Mouse (Mus musculus): ENCODE results near the gene Ick. TPM values are rescaled to one million over a fixed set of nuclear protein-coding genes. Genes with fewer than 3 reads are reported as not detected.
A peak's percentile ranks its signal among the peaks of the same experiment; 100 is the strongest.

The Ick gene
- polyA plus RNA-seq, 1 experiment from 2014 or later: 15.8 TPM

GRCm38 (mm10) chr9:78212341-78213049 is 103.5 kb downstream of the Ick start:
- Histone ChIP-seq H3K4me1 (replicated peaks) (peaks cover 26% of the 10 kb centered on the region), H3K27me3 (replicated peaks) (no peaks in the 10 kb centered on the region), H3K9me3 (replicated peaks) (no peaks in the 10 kb centered on the region), H3K27ac (ENCODE audit: poor library complexity, severe bottlenecking) (peak overlapping the region; percentile 84), H3K36me3 (peaks cover 18% of the 10 kb centered on the region; the same call in 1 of the 2 replicates), H3K4me3 (no peak overlapping the region), H3K9ac (no peak overlapping the region), H3K4me2 (0 out of 2 replicates have a peak overlapping the region, but pooled peaks have one; percentile 3)
- 30% methylated on average over 7 of the region's 7 CpGs for WGBS
- ATAC-seq (ENCODE audit: insufficient number of reproducible peaks, low FRiP score): peak; percentile 88

GRCm38 (mm10) chr9:78217074-78217473 is 108.1 kb downstream of the Ick start:
- Histone ChIP-seq H3K27me3 (replicated peaks) (no peaks in the 10 kb centered on the region), H3K27ac (ENCODE audit: poor library complexity, severe bottlenecking) (0 out of 2 replicates have a peak overlapping the region, but pooled peaks have one; percentile 15), H3K4me1 (replicated peaks) (peaks cover 18% of the 10 kb centered on the region), H3K36me3 (no peaks in the 10 kb centered on the region), H3K9me3 (replicated peaks) (no peaks in the 10 kb centered on the region), H3K4me3 (no peak overlapping the region), H3K4me2 (no peak overlapping the region), H3K9ac (no peak overlapping the region)
- WGBS: 65% methylated on average over 4 of the region's 4 CpGs
- ATAC-seq (ENCODE audit: insufficient number of reproducible peaks, low FRiP score): no peak

Other genes with a start within 250 kb of the Ick start
- 84.9 and 86.5 TPM in 2 replicates for gene Elovl5, start 191.8 kb upstream of the Ick start, polyA plus RNA-seq (2016; fragmentation: Nextera tagmentation; extraction: Ambion mirVana)
- gene Gcm1, start 57.3 kb upstream of the Ick start, polyA plus RNA-seq (2016; fragmentation: Nextera tagmentation; extraction: Ambion mirVana): not detected in 2 replicates
- gene Fbxo9, start 127 bp upstream of the Ick start, polyA plus RNA-seq (2016; fragmentation: Nextera tagmentation; extraction: Ambion mirVana): 44.2 and 45.9 TPM in 2 replicates
- 73.9 and 74.5 TPM in 2 replicates for gene Gsta4, start 73.6 kb downstream of the Ick start, polyA plus RNA-seq (2016; fragmentation: Nextera tagmentation; extraction: Ambion mirVana)
- not detected in 2 replicates for gene Gsta1, start 121.5 kb downstream of the Ick start, polyA plus RNA-seq (2016; fragmentation: Nextera tagmentation; extraction: Ambion mirVana)
- not detected in 2 replicates for gene Gm3776, start 147.9 kb downstream of the Ick start, polyA plus RNA-seq (2016; fragmentation: Nextera tagmentation; extraction: Ambion mirVana)
- gene Gm10639, start 180.7 kb downstream of the Ick start, polyA plus RNA-seq (2016; fragmentation: Nextera tagmentation; extraction: Ambion mirVana): not detected in 2 replicates
- not detected in 2 replicates for gene Omt2a, start 205.6 kb downstream of the Ick start, polyA plus RNA-seq (2016; fragmentation: Nextera tagmentation; extraction: Ambion mirVana)
- not detected in 2 replicates for gene Omt2b, start 218.4 kb downstream of the Ick start, polyA plus RNA-seq (2016; fragmentation: Nextera tagmentation; extraction: Ambion mirVana)
- not detected in 2 replicates for gene Gsta2, start 246.6 kb downstream of the Ick start, polyA plus RNA-seq (2016; fragmentation: Nextera tagmentation; extraction: Ambion mirVana)

All from heart, embryonic 12.5 days (tissue).